Mouse (Mus musculus) urinary bladder, adult 2 months (tissue): ENCODE data around the gene Map6. TPM values are rescaled to one million over a fixed set of nuclear protein-coding genes. Genes with fewer than 3 reads are reported as not detected.
A peak's percentile ranks its signal among the peaks of the same experiment; 100 is the strongest.

Experiments used
- DNase-seq: peaks from one replicate; pipeline ENCODE4 v3.0.0; 2022; ENCODE audit warnings: low spot score
- polyA plus RNA-seq: library from polyadenylated mRNA; depleted of rRNA; stranded (reverse); fragments of >200 nt; gene quantifications from 2 replicates; pipeline ENCODE4 v1.2.3, GENCODE M21; 2012

Gene Map6
- polyA plus RNA-seq, 1 experiment, result 13.1 TPM

DNA sequence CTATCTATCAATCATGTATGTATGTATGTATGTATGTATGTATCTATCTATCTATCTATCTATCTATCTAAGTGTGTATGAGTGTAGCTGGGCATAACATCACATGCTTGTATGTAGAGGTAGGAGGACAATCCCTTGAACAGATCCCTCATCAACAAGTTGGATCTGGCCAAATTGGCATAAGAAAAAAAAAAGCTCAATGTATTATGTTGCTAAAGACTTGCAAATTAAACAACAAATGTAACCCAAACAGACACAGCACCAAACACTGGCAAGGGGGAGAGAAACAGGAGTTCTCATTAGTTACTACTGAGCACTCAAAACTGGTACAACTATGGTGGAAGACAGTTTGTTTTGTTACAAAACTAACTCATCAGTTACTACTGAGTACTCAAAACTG, 2.6 kb upstream of the Map6 start:
- DNase-seq, result no peak

DNA sequence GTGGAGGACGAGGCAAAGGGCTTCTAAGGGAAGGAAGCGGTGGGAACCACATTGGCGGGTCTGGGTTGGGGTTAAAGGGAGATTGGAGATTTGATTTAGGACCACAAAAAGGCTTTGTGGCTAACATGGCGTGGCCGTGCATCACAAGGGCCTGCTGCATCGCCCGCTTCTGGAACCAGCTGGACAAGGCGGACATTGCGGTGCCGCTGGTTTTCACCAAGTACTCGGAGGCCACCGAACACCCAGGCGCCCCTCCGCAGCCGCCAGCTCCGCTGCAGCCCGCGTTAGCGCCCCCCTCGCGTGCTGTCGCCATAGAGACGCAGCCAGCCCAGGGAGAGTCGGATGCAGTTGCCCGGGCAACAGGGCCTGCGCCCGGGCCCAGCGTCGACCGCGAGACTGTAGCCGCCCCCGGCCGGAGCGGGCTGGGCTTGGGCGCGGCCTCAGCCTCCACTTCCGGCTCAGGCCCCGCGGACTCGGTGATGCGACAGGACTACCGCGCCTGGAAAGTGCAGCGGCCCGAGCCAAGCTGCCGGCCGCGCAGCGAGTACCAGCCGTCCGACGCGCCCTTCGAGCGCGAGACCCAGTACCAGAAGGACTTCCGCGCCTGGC, 754 bp downstream of the Map6 start:
- DNase-seq, result peak; percentile 43

DNA sequence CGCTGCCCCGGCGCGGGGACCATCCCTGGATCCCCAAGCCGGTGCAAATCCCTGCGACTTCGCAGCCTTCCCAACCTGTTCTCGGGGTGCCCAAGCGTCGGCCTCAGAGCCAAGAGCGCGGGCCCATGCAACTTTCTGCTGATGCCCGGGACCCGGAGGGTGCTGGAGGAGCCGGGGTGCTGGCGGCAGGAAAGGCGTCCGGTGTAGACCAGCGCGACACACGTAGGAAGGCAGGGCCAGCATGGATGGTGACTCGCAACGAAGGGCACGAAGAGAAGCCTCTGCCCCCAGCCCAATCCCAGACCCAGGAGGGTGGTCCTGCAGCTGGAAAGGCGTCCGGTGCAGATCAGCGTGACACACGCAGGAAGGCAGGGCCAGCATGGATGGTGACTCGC, 1.3 kb downstream of the Map6 start:
- DNase-seq, result peak; percentile 35

DNA sequence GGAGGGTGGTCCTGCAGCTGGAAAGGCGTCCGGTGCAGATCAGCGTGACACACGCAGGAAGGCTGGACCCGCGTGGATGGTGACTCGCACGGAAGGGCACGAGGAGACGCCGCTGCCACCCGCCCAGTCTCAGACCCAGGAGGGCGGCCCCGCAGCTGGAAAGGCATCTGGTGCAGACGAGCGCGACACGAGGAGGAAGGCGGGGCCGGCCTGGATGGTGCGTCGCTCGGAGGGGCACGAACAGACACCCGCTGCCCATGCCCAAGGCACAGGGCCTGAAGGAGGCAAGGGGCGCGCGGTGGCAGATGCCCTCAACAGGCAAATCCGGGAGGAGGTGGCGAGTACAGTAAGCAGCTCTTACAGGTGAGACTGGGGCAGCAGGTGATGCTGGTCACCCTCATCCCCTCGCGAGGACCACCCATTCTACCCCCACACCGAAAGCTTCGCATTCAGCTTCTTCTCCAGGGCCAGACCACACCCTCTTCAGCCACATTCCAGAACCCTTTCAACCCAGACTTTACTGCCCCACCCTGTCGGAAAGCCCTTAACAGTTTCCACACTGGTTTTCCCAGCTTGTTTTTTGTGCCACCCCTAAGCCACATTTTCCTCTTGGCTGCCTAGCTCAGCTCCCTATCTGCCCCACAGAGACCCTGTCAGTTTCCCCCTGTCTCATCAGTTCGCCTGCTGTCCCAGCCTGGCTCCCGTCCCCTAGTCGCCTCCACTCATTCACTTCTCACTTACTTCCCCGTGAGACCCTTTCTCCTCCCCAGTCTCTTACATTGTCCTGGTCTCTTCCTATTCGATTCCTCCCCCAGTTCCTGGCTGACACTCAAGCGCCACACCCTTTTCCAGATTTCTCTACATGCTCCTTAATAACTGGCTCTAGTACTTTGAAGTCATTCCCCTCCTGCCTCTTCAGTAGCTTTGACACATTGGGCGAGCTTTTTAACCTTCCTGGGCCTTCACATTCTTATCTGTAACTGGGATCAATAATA, 2.0 kb downstream of the Map6 start:
- DNase-seq, result no peak

DNA sequence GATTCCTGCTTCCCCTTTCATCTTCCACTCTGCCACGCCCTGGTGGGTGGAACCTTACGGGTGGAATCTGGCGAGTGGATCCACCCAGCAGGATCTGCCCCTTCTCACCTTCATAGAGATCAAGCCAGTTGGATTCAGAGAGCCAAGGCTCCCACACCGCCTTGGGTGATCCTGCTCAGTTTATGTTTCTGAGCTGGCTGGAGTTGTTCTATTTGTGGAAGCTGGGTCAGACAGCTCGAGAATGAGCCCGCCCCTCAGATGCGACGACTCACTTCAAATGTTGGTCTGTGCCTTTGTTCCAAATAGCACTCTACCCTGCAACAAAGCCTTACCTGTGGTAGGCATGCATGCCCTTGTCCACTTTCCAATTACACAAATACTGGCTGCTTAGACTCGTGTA, 4.4 kb downstream of the Map6 start:
- DNase-seq, result no peak

DNA sequence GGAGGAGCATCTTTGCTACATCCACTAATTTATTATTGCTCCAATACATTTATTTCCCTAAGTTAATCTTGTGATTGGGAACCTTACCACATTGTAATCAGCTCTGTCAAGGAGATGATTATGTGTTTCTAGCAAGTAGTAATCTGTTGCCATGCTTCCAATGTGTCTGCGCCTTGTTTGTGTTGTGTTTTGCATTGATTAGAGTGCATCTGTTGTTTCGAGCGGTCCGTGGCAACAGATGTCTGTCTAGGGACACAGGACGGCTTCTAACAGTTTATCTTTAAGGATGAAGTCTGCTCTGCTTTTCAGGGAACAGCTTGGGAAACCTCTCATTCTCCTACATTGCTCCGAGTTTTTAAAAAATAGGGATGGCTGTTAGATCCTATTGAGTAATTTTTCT, 7.9 kb downstream of the Map6 start:
- no peak for DNase-seq

DNA sequence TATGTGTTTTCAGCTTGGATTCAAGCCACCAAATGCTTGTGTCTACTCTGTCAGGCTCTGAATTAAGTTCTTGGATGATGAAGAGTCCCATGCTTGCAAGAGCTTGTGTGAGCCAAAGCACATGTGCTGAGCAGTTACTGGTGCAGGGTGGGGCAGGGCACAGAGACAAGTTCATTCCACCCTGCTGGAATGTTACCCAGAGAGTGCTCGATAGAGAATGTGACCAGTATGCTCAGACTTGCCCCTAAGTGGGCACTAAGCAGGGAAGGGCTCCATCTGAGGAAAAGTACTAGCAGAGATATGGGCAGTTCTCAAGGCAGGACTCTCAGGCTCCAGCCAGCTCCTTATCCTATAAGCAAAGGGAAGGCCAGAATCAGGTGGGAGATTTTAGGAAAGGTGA, 9.4 kb downstream of the Map6 start:
- DNase-seq, result no peak

DNA sequence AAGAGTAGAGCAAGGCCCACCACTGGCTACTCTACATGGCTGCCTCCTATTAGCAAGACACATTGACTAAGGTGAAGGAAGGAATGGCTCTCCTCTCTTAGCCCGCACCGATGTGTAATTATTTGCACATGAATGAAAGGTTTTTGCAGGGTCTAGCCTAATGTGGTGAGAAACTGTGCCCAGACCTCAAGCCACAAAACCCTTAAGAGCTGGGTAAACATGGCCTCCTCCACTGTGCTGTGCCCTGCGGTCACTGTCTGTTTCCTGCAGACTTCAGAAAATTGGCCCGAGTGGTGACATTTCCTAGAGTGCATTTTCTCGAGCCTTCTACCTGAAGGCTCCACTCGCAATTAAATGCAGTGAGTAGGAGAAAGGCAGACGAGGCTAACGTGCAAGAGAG, 11.1 kb downstream of the Map6 start:
- DNase-seq, result no peak

DNA sequence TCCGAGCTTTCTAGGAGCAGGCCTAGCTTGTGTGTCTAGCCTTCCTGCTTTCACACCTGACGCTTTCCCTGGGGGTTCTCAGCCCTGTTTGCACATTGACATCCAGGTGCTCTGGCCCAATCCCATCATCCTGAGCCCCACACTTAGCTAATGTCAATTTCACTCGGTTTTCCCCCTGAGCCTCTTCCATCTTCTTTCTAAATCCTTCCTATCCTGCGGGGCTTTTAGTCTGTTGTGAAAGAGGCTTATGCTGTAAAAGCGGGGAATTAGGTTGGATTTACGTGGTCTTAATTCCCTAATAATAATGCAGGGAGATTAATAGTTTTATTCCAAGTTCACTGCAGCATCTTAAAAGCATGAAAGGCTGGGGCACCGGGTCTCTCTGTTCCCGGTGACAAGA, 12.3 kb downstream of the Map6 start:
- DNase-seq, result no peak

DNA sequence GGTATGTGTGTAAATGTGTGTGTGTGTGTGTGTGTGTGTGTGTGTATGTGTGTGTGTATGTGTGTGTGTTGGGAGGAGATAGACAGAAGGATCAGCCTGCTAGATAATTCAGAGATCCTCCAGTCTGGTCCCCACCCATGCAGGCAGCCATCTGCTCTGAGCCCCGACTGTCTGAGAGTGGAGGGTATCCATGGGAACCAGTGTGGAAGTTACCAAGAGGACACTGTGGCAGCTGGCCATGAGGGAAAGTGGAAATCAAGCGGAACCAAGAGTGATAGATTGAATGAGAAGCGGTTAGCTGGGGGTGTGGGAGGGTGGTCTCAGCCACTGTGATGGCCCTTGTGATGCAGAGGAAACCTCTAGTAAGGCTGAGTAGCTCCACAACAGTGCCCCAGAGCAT, 20.0 kb downstream of the Map6 start:
- DNase-seq, result no peak

DNA sequence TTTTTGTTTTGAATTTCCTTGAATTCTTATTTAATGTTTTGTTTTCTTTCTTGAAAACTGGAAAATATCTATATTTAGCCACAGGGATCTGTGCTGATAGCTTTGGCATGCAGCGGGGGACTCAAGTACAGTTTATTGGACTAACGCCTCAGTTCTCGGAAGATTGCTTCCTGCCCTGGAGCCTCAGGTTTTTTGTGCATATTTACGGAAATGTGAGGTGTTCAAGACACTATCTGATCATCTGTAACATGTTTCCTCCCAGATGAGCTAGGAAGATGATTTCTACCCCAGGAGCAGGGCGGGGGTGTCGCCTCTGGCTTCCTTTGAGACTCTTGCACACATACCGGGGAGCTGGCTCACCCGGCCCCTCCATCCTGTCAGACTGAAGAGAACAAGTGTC, 22.8 kb downstream of the Map6 start:
- DNase-seq, result no peak

DNA sequence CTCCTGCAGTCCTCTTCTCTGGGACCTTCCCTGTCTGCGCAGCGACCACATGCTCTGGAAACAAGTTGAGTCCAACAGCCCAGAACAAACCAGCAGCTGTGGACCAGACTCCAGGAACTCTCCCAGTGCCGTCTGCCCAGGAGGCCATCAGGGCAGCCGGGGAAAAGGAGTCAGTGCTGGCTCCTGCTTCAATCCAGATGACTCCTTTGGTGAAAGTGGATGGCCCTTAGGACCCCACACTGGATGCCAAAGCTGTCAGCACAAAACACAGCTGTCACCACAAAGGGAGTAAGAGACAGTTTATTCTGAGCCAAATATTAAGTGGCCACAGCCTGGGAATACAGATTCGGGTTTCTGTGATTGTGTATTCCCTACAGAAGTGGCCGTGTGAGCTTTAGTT, 23.7 kb downstream of the Map6 start:
- DNase-seq, result no peak

DNA sequence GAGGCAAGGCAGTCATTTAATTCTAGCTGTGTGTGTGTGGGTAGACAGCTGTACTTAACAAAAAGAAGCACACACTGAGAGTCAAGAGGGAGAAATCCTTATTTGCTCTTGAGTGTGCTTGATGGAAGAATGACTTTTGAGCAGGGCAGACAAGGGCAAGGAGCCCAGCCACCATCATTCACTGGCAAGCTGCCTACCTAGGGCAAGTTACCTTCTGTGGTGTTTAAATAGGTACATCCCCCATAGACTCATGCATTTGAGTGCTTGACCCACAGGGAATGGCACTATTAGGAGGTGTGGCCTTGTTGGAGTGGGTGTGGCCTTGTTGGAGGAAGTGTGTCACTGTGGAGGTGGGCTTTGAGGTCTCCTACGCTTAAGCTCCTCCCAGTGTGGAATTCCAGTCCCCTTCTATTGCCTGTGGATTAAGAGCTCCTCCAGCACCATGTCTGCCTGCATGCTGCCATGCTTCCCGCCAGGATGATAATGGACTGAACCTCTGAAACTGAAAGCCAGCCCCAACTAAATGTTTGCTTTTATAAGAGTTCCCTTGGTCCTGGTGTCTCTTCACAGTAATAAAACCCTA, 27.0 kb downstream of the Map6 start:
- DNase-seq, result no peak

DNA sequence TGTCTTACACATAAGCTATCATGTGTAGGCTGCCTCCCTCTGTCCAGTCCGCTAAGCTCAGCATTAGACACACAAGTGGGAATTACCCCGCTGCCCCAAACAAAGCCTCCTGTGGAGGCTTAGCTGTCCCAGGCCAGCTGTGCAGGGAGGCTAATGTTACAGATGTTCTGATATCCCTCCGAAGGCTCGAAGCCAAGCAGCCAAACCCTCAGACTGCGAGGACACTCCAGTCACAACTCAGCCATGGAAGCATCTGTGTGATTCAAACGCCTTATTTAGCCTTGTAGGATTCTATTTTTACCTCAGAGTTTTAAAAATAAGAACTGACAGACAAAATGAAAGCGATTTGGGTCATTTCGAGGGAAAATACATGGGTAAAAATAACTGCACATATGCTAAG, 27.9 kb downstream of the Map6 start:
- DNase-seq, result no peak

DNA sequence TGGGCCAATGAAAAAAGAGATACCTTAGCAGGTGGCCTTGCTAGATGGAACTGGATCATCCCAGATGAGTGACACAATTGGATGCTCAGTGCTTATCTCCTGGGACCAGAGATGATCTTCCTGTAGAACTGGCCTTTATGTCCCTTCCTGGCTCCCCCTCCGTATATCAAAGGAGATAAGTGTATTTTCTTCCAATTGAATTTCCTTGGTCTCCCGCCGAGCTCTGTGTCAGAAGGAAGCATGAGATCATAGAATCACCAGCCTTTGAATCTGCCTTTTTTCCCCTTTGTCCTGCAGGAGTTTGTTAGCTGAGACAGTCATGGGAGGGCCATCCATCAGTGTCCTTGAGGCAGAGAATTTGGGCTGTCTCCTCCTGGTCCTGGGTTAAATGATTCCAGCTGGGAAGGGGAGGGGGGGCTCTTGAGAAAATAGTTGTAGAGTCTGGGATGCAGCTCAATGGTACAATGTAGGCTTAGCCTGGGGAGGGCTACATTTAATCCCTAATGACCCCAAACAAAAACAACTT, 33.5 kb downstream of the Map6 start:
- no peak for DNase-seq

DNA sequence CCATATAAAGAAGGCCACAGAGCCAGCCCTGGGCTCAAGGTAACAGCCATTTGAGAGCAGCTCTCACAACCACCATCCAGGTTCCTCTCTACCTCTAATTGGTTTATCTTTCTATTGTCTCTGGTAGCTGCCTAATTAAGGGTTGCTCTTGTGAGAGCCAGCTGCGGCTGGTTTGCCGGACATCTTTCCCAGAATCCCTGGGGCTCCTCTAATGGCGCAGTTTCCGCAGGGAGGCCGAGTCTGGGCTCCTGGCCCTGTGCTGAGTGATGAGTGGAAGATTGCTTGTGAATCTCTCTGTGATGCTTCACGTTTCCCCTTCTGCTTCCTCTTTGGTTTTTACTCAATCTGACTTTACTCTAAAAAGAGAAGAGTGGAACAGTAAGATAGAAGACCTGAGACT, 36.8 kb downstream of the Map6 start:
- DNase-seq, result no peak

DNA sequence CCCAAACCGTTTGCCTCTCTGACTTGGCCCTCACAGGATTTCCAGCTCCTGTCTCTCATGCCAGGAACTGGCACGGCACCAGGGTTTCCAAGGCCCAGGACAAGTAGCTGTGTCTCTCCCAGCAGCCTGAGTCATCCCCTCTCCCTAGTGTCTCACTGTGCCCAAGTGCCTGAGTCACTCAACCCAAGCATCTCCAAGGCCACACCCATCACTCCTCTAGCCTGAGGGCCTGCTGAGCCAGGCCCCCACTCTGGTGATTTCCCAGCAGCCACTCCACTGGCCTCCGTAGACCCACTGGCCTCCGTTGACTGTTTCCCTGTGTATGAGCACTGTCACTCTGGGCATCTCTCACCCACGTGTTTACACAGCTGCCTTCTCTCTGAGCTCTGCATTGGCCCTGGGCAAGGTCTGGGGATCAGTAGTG, 37.7 kb downstream of the Map6 start:
- DNase-seq, result peak; percentile 47

DNA sequence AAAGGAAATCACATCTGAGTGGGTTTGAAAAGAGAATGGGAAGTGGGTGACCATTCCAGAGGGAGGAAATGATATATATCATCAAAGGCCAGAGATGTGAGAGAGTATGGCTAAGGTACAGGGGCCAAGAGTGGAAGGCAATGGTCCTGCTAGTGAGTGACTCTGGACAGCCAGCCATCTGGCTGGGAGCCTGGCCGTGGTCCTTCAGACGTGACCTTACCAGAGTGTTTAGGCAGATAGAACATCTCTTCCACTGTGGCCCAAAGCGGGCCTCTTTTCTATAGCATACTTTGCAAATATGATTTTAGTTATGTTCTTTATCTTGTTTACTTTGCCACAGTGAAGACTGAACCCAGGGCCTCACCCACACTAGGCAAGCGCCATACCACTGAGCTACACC, 38.4 kb downstream of the Map6 start:
- DNase-seq, result no peak

DNA sequence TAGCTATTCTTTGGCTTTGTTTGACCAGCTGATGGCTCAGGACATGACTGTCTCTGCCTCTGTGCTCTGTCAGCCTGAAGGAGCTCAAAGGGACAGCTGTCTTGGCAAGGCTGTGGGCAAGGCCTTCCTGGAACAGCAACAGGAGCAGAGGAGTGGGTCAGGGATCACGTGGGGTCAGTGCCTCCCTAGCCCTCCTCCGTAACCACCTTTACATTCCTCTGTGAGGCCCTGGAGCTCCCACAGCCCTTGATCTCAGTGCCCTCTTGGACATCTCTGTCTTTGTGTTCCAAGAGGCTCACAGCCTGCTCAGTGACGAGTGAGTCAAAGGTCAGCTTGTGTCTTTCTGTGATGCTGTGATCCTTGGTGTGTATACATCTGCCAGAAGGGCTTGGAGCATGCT, 39.4 kb downstream of the Map6 start:
- DNase-seq, result no peak

DNA sequence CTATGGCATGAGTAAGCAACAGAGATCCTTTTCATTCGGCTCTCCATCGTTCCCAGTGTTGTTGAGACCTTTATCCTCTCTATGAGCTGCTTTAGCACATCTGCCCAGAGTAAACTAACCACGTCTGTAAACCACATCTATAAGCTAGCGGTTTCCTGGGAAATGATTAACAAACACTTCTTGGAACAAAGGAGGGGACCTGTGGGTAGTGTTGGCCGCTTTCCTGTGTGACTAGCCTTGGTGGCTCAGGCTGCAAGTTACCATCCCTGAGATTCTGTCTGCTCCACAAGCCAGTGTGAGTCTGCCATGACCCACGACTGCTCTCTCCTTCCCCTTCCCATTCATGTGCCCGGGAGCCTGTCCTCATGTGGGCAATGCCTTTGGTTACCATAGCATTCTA, 44.2 kb downstream of the Map6 start:
- no peak for DNase-seq

DNA sequence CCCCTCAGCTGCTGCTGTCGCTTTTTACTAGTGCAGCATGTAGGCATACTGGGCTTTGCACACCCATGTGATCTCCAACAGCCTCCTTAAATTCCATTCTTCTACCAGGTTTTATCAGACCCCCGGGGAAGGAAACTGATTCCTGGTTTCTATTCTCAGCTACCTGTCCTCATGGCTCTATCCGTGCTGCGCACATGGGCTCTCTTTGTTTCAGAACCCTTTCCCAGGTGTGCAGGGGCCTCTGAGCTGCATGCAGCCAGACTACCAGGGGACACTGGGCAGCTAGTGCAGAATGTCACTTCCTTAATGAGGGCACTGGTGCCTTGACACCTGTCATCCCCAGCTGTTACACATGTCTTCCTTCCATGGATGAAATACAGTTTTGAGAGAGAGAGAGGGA, 44.8 kb downstream of the Map6 start:
- DNase-seq, result no peak

DNA sequence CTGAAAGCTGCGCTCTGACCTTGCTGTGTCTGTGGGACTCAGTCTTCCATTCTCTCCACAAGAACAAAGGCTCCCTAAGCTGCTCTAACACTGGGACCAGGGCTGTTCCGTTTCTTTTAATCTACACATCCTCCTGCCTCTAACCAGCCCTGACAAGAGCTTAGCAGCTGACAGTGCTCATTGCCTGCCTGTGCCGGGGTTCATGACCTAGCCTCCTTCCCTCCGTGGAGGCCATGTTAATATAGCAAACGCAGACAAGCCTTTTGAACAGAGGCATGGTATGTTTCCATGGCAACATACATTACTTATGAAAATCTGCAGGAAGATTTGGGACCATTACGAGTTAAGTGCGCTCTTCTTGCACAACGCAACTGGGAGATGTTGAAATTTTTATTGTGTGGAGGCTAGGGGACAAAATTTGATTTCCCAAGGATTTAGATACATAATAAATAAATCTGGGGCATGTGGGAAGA, 45.5 kb downstream of the Map6 start:
- DNase-seq, result no peak

DNA sequence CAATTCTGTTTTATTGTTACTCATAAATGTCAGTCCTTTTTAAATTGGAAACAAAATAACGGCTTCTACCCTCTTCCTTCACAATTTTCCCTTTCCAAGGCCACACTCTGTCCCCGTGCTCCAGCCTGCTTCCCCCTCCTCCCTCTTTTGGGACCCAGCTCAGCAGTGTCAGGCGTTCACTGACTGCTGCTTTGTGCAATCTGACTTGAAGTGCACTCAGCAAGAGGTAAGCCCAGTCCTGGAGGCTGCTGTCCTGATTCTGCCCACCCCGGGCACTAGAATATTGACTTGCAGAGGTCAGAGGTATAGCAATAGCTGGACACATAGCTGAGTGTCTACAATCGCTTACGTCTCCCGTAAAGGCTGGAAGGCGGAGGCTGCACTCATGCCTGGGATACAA, 46.0 kb downstream of the Map6 start:
- DNase-seq, result no peak
